Mouse (Mus musculus): ENCODE data around the gene Fsd1.

DNA sequence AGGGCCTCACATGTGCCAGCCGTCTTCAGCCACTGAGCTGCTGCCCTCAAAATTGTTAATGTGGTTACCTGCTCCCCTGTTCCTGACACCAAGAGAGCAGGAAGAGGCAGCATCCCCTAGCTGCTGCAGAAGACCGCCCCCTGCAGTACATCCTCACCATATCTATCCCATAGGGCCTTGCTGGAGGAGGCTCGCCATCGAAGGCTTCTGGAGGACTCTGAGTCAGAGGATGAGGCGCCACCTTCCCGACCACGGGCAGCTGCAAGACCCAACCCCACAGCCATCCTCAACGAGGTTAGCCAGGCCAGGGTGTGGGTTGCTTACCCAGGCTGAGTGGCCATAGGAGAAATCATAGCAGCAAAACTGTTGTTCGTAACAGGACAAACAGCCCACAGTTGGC, 21.3 kb upstream of the Fsd1 start:
- no peak for TF ChIP-seq POLR2A (IDR thresholded peaks at IDR 0.05; ENCODE audit: borderline replicate concordance, extremely low read depth, insufficient read depth, insufficient read length, poor library complexity, severe bottlenecking)
- no peak for TF ChIP-seq CTCF (IDR thresholded peaks at IDR 0.05; ENCODE audit: borderline replicate concordance, extremely low read depth, insufficient read depth, insufficient read length)

Data from brain, embryonic 14.5 days (tissue).